ENCODE assay signal across 14 mouse cellular contexts in the genomic region with DNA sequence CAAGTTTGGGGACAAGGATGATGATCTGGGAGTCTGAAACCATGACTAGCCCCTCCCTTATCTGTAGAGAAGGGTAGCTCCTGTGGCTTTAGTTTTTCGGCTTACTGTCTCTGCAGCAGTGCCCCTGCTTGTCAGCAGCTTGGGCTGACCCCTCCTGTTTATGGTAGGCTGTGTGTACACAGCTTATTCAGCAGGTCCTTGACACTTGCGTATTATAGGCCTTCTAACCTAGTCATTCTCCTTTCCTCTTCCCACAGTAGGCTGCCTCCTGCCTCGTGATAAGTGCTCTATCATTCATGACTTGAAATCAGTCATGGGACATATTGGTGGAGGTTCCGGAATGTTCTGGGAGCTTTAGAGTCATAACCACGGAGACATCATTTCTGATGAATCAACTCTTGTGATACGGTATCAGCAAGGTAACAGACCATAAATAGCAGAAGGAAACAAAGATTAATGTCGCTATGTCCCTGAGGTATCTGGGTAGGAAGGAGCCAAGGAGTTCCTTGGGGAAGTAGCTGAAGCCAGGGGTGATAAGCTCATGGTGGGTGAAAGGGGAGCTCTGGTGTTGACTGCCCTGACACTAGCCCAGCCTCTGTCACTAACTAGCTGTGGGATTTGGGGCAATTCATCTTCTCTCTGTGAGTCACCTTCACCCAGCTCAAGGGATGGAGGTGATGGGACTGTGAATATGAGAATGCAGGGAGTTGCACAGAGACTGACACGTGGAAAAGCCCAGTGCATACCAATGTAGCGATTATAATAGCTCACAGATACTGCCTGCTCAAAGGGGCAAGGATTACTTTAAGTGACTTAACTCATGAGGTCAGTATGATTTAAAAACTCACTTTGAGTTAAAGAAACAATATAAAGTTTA.
DNase-seq lines count a peak whose midpoint lies in the region; ATAC-seq and TF ChIP-seq lines count a peak whose summit lies in the region.
"Had no signal": no experiment of that assay in that cellular context is flagged by ENCODE, and none has a peak within 500 bp of the region (broad histone marks: within the 10 kb centered on the region; RNA-seq: fewer than 3 reads in every experiment).

No protein-coding gene starts in this region.

- H3K27me3 ChIP-seq in heart, adult 2 months (ENCODE audit: control insufficient read depth, insufficient read depth, low read length): no peaks in the 10 kb centered on the region
- H3K27me3 ChIP-seq in intestine, embryonic 16.5 days (replicated peaks; ENCODE audit: control insufficient read depth, insufficient read depth, low read length): no peaks in the 10 kb centered on the region
- no peaks in the 10 kb centered on the region for H3K27me3 ChIP-seq in liver, postnatal 0 days (ENCODE audit: insufficient read depth, low read length)
- H3K27me3 ChIP-seq: limb, embryonic 15.5 days; neural tube, embryonic 15.5 days had no signal

- H3K4me3 ChIP-seq in heart, adult 2 months: no peak overlapping the region
- no peak overlapping the region for H3K4me3 ChIP-seq in intestine, embryonic 16.5 days (ENCODE audit: low read length)
- H3K4me3 ChIP-seq in liver, postnatal 0 days (ENCODE audit: low read depth, low read length): no peak overlapping the region
- H3K4me3 ChIP-seq: limb, embryonic 15.5 days; neural tube, embryonic 15.5 days had no signal

- TF ChIP-seq POLR2A in heart, adult 2 months (IDR thresholded peaks at IDR 0.05; ENCODE audit: insufficient read depth, low read depth, low read length): no peak

- no peak for DNase-seq in heart, adult 2 months
- no peak for DNase-seq in heart, postnatal 36 days
- DNase-seq in NIH3T3 (ENCODE audit: low read depth): peak; percentile 41
- DNase-seq in liver, postnatal 0 days: no peak
- DNase-seq in frontal cortex, postnatal 36 days (ENCODE audit: low spot score in 2 of 2): no peak
- no peak for DNase-seq in cerebellum, postnatal 14 days
- DNase-seq: cerebellum, postnatal 25 days; heart, adult 18-20 months; kidney, postnatal 25 days; thymus, postnatal 36 days had no signal

- intact Hi-C loops in heart, adult 2 months (cut with DNase I): loop anchor here (5.0 kb wide), 1 partner anchor 46 kb away; no protein-coding TSS in a partner anchor
- intact Hi-C loops in heart, postnatal 36 days (cut with DNase I): no loop called here

- ATAC-seq in intestine, embryonic 16.5 days: peak; percentile 75
- ATAC-seq in liver, postnatal 0 days: peak; percentile 29; the same call in 1 of the 2 replicates

- H3K9me3 ChIP-seq in intestine, embryonic 16.5 days (ENCODE audit: control insufficient read depth, low read length): no peaks in the 10 kb centered on the region
- H3K9me3 ChIP-seq in liver, postnatal 0 days (ENCODE audit: low read length): no peaks in the 10 kb centered on the region
- H3K9me3 ChIP-seq: limb, embryonic 15.5 days; neural tube, embryonic 15.5 days had no signal

- no peak for TF ChIP-seq EP300 in heart, adult 2 months (IDR thresholded peaks at IDR 0.05; ENCODE audit: insufficient read depth, low read depth, low read length)
- peak; percentile 74 for TF ChIP-seq EP300 in liver, postnatal 0 days (IDR thresholded peaks at IDR 0.05; ENCODE audit: low read depth)

- no peaks in the 10 kb centered on the region; the same call in 1 of the 2 replicates for H3K36me3 ChIP-seq in heart, adult 2 months (ENCODE audit: control insufficient read depth, insufficient read depth, low read length)
- H3K36me3 ChIP-seq in intestine, embryonic 16.5 days (ENCODE audit: control insufficient read depth, insufficient read depth, low read length): no peaks in the 10 kb centered on the region
- H3K36me3 ChIP-seq in liver, postnatal 0 days (replicated peaks; ENCODE audit: insufficient read depth, low read length): no peaks in the 10 kb centered on the region
- H3K36me3 ChIP-seq: limb, embryonic 15.5 days; neural tube, embryonic 15.5 days had no signal

- peaks cover 10% of the 10 kb centered on the region for H3K4me1 ChIP-seq in heart, adult 2 months (ENCODE audit: control insufficient read depth, insufficient read depth, low read length)
- peaks cover 3% of the 10 kb centered on the region; the same call in 1 of the 2 replicates for H3K4me1 ChIP-seq in intestine, embryonic 16.5 days (ENCODE audit: control insufficient read depth, insufficient read depth, low read length)
- H3K4me1 ChIP-seq in liver, postnatal 0 days (ENCODE audit: insufficient read depth): peaks cover 8% of the 10 kb centered on the region
- H3K4me1 ChIP-seq: neural tube, embryonic 15.5 days had no signal

- H3K27ac ChIP-seq in heart, adult 2 months: peak overlapping the region; percentile 12; the same call in 1 of the 2 replicates
- 0 out of 2 replicates have a peak overlapping the region, but pooled peaks have one; percentile 49 for H3K27ac ChIP-seq in intestine, embryonic 16.5 days (ENCODE audit: low read length)
- H3K27ac ChIP-seq in liver, postnatal 0 days (ENCODE audit: low read depth): no peak overlapping the region
- H3K27ac ChIP-seq: limb, embryonic 15.5 days; neural tube, embryonic 15.5 days had no signal

- 59% methylated on average over 9 of the region's 9 CpGs for WGBS in heart, adult 2 months
- WGBS in intestine, embryonic 16.5 days: 55% methylated on average over 9 of the region's 9 CpGs
- 60% methylated on average over 9 of the region's 9 CpGs for WGBS in liver, postnatal 0 days (ENCODE audit: insufficient replicate concordance)

- TF ChIP-seq CTCF in heart, adult 2 months (IDR thresholded peaks at IDR 0.05): no peak
- no peak for TF ChIP-seq CTCF in liver, postnatal 0 days (IDR thresholded peaks at IDR 0.05; ENCODE audit: low read depth)

- no peak overlapping the region for H3K4me2 ChIP-seq in intestine, embryonic 16.5 days (ENCODE audit: low read depth, low read length)
- no peak overlapping the region for H3K4me2 ChIP-seq in liver, postnatal 0 days (ENCODE audit: low read depth, low read length)
- H3K4me2 ChIP-seq: limb, embryonic 15.5 days; midbrain, embryonic 11.5 days; neural tube, embryonic 15.5 days had no signal

- H3K79me2 ChIP-seq in heart, adult 2 months (replicated peaks; ENCODE audit: control insufficient read depth, insufficient read depth, low read length): no peaks in the 10 kb centered on the region

- no peak overlapping the region for H3K9ac ChIP-seq in heart, adult 2 months (ENCODE audit: low read depth, low read length)
- no peak overlapping the region for H3K9ac ChIP-seq in intestine, embryonic 16.5 days (ENCODE audit: low read depth, low read length)
- no peak overlapping the region for H3K9ac ChIP-seq in liver, postnatal 0 days (replicated peaks)
- H3K9ac ChIP-seq: limb, embryonic 15.5 days; neural tube, embryonic 15.5 days had no signal
